ENCODE assay signal across 12 mouse cellular contexts in the genomic region with DNA sequence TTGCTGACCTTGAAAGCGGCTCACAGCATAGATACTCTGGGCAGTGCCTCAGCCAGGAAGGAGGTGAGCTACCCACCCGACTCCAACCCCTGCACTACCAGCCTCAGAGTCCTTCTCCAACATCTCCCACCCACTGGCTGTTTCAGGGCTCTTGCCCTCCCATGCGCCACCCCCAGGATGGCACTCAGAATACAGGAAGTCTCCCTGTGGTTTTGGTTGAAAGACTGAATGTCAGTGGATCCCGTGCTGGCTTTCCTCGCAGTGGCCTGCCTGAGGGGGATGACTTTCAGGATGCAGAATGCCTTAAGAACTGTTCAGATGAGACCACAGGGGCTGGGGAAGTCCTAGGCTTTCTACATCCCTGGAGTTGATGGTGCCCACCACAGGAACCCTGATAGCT. TPM values are rescaled to one million over a fixed set of nuclear protein-coding genes. Genes with fewer than 3 reads are reported as not detected.
DNase-seq lines count a peak whose midpoint lies in the region; ATAC-seq and TF ChIP-seq lines count a peak whose summit lies in the region.
"Had no signal": no experiment of that assay in that cellular context is flagged by ENCODE, and none has a peak within 500 bp of the region (broad histone marks: within the 10 kb centered on the region; RNA-seq: fewer than 3 reads in every experiment).

No protein-coding gene starts in this region.

- H3K4me1 ChIP-seq in kidney, embryonic 14.5 days (ENCODE audit: control insufficient read depth, insufficient read depth, low read length) = peaks cover 19% of the 10 kb centered on the region
- H3K4me1 ChIP-seq in kidney, adult 2 months (ENCODE audit: control insufficient read depth, insufficient read depth, low read length) = no peaks in the 10 kb centered on the region
- peaks cover 36% of the 10 kb centered on the region for H3K4me1 ChIP-seq in E14TG2a.4 (replicated peaks; ENCODE audit: low read depth, low read length)
- peaks cover 13% of the 10 kb centered on the region for H3K4me1 ChIP-seq in limb, embryonic 15.5 days
- peaks cover 6% of the 10 kb centered on the region for H3K4me1 ChIP-seq in midbrain, embryonic 16.5 days (ENCODE audit: control insufficient read depth, insufficient read depth, low read length)
- H3K4me1 ChIP-seq: liver, embryonic 15.5 days had no signal

- no peaks in the 10 kb centered on the region for H3K36me3 ChIP-seq in kidney, embryonic 14.5 days (ENCODE audit: control insufficient read depth, insufficient read depth, low read length)
- no peaks in the 10 kb centered on the region for H3K36me3 ChIP-seq in kidney, adult 2 months (ENCODE audit: control insufficient read depth, insufficient read depth, low read length)
- H3K36me3 ChIP-seq in E14TG2a.4 (ENCODE audit: insufficient read depth, low read length) = 0 out of 2 replicates have a peak, but pooled peaks cover 6% of the 10 kb centered on the region
- no peaks in the 10 kb centered on the region for H3K36me3 ChIP-seq in limb, embryonic 15.5 days
- no peaks in the 10 kb centered on the region for H3K36me3 ChIP-seq in midbrain, embryonic 16.5 days (ENCODE audit: control insufficient read depth, insufficient read depth, low read length)
- H3K36me3 ChIP-seq: heart, embryonic 13.5 days had no signal

- no peaks in the 10 kb centered on the region for H3K9me3 ChIP-seq in kidney, embryonic 14.5 days (ENCODE audit: control insufficient read depth, low read length)
- no peaks in the 10 kb centered on the region for H3K9me3 ChIP-seq in E14TG2a.4 (ENCODE audit: low read length)
- H3K9me3 ChIP-seq in limb, embryonic 15.5 days = no peaks in the 10 kb centered on the region
- H3K9me3 ChIP-seq in midbrain, embryonic 16.5 days (replicated peaks; ENCODE audit: control insufficient read depth, low read length, poor library complexity, severe bottlenecking) = no peaks in the 10 kb centered on the region
- H3K9me3 ChIP-seq: heart, embryonic 13.5 days; liver, embryonic 15.5 days had no signal

- TF ChIP-seq CTCF in kidney, adult 2 months (conservative IDR thresholded peaks at IDR 0.05; ENCODE audit: insufficient read depth, insufficient read length, low read depth, low read length) = no peak
- TF ChIP-seq CTCF in E14TG2a.4 (conservative IDR thresholded peaks at IDR 0.05; ENCODE audit: low read length) = 0 out of 2 replicates have a peak, but pooled peaks have one; percentile 4

- H3K4me3 ChIP-seq in kidney, embryonic 14.5 days (ENCODE audit: low read length) = no peak overlapping the region
- no peak overlapping the region for H3K4me3 ChIP-seq in kidney, adult 2 months (ENCODE audit: insufficient read depth, low read depth, low read length)
- H3K4me3 ChIP-seq in E14TG2a.4 (replicated peaks; ENCODE audit: low read length) = no peak overlapping the region
- no peak overlapping the region for H3K4me3 ChIP-seq in limb, embryonic 15.5 days
- H3K4me3 ChIP-seq in midbrain, embryonic 16.5 days (ENCODE audit: low read depth, low read length) = no peak overlapping the region
- H3K4me3 ChIP-seq: heart, embryonic 13.5 days; liver, embryonic 15.5 days had no signal

- H3K27ac ChIP-seq in kidney, embryonic 14.5 days (ENCODE audit: low read depth, low read length) = peak overlapping the region; percentile 85; the same call in 1 of the 2 replicates
- H3K27ac ChIP-seq in kidney, adult 2 months (ENCODE audit: insufficient read depth, low read depth, low read length) = no peak overlapping the region
- 0 out of 2 replicates have a peak overlapping the region, but pooled peaks have one; percentile 50 for H3K27ac ChIP-seq in limb, embryonic 15.5 days
- H3K27ac ChIP-seq in midbrain, embryonic 16.5 days (ENCODE audit: low read length) = no peak overlapping the region
- H3K27ac ChIP-seq: heart, embryonic 13.5 days; liver, embryonic 15.5 days; macrophage had no signal

- DNase-seq in kidney, adult 2 months = no peak
- peak; percentile 87 for DNase-seq in ZHBTc4 (ENCODE audit: low read depth, low spot score)
- DNase-seq in cerebellum, postnatal 4 days (ENCODE audit: low spot score in 2 of 2) = no peak
- DNase-seq in B cell, adult 2 months = no peak

- no peak overlapping the region for H3K9ac ChIP-seq in kidney, embryonic 14.5 days (ENCODE audit: low read depth, low read length)
- no peak overlapping the region for H3K9ac ChIP-seq in limb, embryonic 15.5 days
- no peak overlapping the region for H3K9ac ChIP-seq in midbrain, embryonic 16.5 days (ENCODE audit: low read depth, low read length)
- H3K9ac ChIP-seq: heart, embryonic 13.5 days; liver, embryonic 15.5 days had no signal

- no peaks in the 10 kb centered on the region for H3K27me3 ChIP-seq in kidney, embryonic 14.5 days (ENCODE audit: control insufficient read depth, insufficient read depth, low read length)
- no peaks in the 10 kb centered on the region for H3K27me3 ChIP-seq in kidney, adult 2 months (replicated peaks; ENCODE audit: control insufficient read depth, insufficient read depth, low read length)
- no peaks in the 10 kb centered on the region for H3K27me3 ChIP-seq in E14TG2a.4 (ENCODE audit: insufficient read depth, low read length)
- H3K27me3 ChIP-seq in limb, embryonic 15.5 days = no peaks in the 10 kb centered on the region
- no peaks in the 10 kb centered on the region for H3K27me3 ChIP-seq in midbrain, embryonic 16.5 days (ENCODE audit: control insufficient read depth, insufficient read depth, low read depth, low read length)
- H3K27me3 ChIP-seq: CH12.LX; heart, embryonic 13.5 days; liver, embryonic 15.5 days had no signal

- no peak for TF ChIP-seq POLR2A in kidney, adult 2 months (IDR thresholded peaks at IDR 0.05; ENCODE audit: low read depth, low read length)

- ATAC-seq in kidney, embryonic 14.5 days (ENCODE audit: low FRiP score, low TSS enrichment) = peak; percentile 36; the same call in 1 of the 2 replicates
- no peak for ATAC-seq in limb, embryonic 15.5 days (ENCODE audit: insufficient number of reproducible peaks, low FRiP score, low TSS enrichment, low read depth)
- no peak for ATAC-seq in midbrain, embryonic 16.5 days

- WGBS in kidney, embryonic 14.5 days = 23% methylated on average over 5 of the region's 5 CpGs
- 41% methylated on average over 5 of the region's 5 CpGs for WGBS in kidney, adult 2 months
- WGBS in limb, embryonic 15.5 days = 61% methylated on average over 5 of the region's 5 CpGs
- 78% methylated on average over 5 of the region's 5 CpGs for WGBS in midbrain, embryonic 16.5 days

- H3K4me2 ChIP-seq in kidney, embryonic 14.5 days (replicated peaks; ENCODE audit: low read depth, low read length) = no peak overlapping the region
- H3K4me2 ChIP-seq in limb, embryonic 15.5 days = no peak overlapping the region
- H3K4me2 ChIP-seq in midbrain, embryonic 16.5 days (ENCODE audit: low read length) = no peak overlapping the region
- H3K4me2 ChIP-seq: heart, embryonic 13.5 days; liver, embryonic 15.5 days had no signal

RNA-seq across cellular contexts. Expression of a gene that starts 3.6 kb away (rescaled TPM):
- 0.43 and 1.3 TPM in 2 replicates for polyA plus RNA-seq in kidney, embryonic 14.5 days (2014; fragmentation: Nextera tagmentation; extraction: Ambion mirVana)
- polyA plus RNA-seq in kidney, adult 2 months (2012; rRNA removed) = 0.35 and 0.64 TPM in 2 replicates
- polyA plus RNA-seq in limb, embryonic 15.5 days (2015; fragmentation: Nextera tagmentation; extraction: Ambion mirVana) = 4.8 and 6.9 TPM in 2 replicates
- 0.78 and 1.1 TPM in 2 replicates for polyA plus RNA-seq in midbrain, embryonic 16.5 days (2015; fragmentation: Nextera tagmentation; extraction: Ambion mirVana)
- polyA plus RNA-seq: macrophage had no signal

RNA-seq across cellular contexts. Expression of a gene that starts 59.9 kb away (rescaled TPM):
- polyA plus RNA-seq in kidney, embryonic 14.5 days (2014; fragmentation: Nextera tagmentation; extraction: Ambion mirVana) = 6.7 and 11.0 TPM in 2 replicates
- 132 and 141 TPM in 2 replicates for polyA plus RNA-seq in kidney, adult 2 months (2012; rRNA removed)
- polyA plus RNA-seq in limb, embryonic 15.5 days (2015; fragmentation: Nextera tagmentation; extraction: Ambion mirVana) = 12.4 and 12.5 TPM in 2 replicates
- polyA plus RNA-seq in midbrain, embryonic 16.5 days (2015; fragmentation: Nextera tagmentation; extraction: Ambion mirVana) = 6.3 and 8.2 TPM in 2 replicates

Comparison
In these comparisons a context has a peak if more than half of its experiments do, and no peak if none do; other contexts are left out.
1. H3K27ac ChIP-seq: peak in kidney, embryonic 14.5 days (single experiment) and limb, embryonic 15.5 days (single experiment); none in kidney, adult 2 months (single experiment) and midbrain, embryonic 16.5 days (single experiment).